Mouse (Mus musculus): ENCODE data around the gene Carmil2.

The Carmil2 gene

DNA sequence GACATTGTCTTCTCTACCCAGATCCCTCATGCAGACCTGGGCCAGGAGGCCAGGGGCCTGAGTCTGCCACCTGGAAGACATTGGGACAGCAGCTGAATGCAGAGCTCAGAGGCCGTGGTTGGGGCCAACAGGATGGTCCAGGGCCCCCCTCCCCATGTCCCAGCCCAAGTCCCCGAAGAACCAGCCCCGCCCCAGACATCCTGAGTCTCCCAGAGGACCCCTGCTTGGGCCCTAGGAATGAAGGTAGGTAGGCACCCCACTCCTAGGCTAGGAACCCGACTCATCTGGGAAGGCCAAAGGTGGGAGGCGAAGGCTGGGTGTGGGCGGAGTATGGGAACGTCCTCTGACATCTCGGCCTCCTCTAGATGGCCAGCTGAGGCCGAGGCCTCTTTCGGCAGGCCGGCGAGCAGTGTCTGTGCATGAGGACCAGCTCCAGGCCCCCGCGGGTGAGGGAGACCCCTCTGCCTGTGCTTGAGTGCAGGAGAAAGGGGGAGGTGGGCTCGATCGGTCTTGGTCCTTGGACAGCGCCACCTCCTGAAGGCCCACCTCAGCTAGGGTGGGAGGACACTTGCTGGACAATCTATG is 11.2 kb downstream of the Carmil2 start:
- DNase-seq = no peak

DNA sequence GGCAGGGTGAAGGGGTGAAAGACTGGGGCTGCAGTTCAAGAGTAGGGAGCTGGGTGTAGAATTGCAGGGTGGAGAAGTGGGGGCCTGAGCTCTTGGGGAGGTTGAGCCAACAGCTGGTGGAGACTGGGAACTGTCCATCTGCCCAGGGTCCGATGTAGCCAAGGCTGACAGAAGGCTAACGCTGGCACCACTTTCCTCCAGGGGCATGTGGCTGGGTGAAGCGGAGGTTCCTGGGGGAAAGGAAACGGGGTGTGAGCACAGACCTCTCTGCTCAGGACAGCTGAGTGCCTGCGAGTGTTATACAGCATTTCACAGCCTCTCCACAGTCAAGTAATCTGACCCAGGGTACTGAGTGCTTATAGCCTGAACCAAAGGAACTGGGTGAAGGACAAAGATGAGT is 12.7 kb downstream of the Carmil2 start:
- no peak for DNase-seq

DNA sequence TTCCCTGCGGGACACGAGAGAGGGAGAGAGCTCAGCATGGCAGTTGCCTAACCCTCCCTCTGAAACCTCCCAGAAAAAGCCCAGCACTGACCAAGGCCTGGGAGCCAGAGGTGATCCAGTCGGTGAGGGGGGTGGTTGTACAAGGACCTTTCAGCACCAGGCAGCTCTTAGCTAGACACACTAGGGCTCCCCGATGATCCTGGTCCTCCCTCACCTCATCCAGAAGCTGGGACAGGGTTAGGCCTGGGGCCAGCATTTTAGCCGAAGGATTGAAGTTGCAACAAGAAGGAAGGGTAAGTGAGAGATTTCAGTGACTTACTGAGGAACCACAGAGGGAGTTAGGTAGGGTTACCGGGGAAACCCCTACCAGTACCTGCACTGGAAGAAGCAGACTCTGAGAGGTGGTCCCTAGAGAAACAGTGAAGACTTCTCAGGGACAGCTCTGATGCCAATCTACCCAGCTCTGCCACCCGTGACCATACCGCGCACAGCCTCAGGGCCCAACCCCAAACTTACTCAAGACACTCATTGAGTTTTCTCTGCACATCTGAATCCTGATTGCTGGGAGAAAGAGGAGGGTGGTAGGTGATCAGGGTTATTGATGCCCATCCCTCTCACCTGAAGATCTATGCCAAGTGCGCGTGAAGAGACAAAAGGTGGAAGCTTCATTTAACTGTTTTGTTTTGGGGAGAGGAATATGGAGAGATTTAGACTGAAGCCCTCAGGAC is 13.6 kb downstream of the Carmil2 start:
- DNase-seq = no peak

DNA sequence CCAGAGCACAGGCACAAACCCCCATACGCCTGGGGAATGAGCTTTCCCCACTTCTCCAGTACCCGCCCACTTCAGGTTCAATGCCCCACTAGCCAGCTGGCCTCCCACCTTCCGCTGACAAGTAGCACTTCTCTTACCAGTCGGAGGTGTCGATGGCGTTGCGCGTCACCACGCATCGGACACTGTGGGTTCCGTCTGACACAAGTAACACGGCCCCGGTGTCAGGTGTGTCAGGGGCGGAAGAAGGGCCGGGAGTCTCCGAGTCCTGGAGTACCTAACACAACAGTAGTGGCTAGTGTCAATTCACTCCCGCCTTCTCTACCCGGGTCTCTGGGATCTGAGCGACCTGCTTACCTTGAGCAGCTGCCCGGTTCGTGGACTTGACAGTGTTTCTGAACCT is 14.5 kb downstream of the Carmil2 start:
- DNase-seq = peak; percentile 51

DNA sequence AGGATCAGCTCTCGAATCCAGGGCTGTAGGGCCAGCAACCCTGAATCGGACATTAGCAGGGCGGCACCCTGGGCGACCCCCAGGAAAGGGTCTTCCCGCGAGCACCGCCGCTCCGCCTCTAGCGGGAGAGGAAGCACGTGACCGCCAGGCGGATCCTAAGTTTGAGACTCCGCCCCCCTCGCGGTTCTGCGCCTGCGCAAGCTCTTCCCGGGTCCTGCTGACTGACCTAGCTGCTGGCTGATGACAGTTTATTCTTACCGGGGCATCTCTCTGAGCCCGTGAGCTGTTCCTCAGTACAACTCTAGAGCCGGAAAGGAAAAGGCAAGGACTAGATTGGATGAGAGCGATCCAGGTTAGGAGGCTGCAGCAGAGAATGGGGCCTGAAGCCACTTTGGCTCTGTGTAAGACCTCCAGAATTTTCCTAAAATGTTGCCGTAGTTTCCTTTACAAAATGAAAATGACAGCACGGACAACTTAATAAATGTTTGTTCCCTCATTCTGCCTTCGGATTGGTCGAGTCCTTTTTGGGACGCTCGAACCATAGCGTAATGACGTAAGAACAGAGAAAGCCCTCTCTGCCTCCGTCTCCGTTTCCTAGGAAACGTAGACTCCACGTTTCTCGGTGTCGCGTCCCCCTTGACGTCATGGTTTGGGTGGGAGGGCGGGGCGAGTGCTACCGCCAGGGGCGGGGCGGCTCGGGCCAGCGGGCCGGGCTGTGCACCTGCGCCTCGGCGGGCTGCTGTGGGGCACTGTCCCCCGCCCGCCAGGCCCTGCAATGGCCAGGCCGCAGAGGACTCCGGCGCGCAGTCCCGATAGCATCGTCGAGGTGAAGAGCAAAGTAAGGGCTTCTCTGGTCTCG is 15.1 kb downstream of the Carmil2 start, which contains the start of the genes Acd and Pard6a:
TSS of gene Acd (minus strand) at position 137 of the 859 bp plus-strand sequence.
TSS of gene Pard6a (plus strand) at position 183 of the 859 bp plus-strand sequence.
- peak; percentile 95 for DNase-seq

DNA sequence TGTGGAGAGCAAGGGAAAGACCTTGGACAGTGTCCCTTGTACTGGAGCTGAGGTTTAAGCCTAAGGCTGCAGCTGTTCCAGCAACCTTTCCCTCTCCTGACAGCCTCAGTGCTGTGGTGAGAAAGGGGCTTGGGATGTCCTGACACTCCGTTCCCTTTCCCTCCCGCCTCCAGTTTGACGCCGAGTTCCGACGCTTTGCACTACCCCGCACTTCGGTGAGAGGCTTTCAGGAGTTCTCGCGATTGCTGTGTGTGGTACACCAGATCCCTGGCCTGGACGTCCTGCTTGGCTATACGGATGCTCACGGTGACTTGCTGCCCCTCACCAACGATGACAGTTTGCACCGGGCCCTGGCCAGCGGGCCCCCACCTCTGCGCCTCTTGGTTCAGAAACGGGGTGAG is 15.9 kb downstream of the Carmil2 start:
- DNase-seq = no peak

DNA sequence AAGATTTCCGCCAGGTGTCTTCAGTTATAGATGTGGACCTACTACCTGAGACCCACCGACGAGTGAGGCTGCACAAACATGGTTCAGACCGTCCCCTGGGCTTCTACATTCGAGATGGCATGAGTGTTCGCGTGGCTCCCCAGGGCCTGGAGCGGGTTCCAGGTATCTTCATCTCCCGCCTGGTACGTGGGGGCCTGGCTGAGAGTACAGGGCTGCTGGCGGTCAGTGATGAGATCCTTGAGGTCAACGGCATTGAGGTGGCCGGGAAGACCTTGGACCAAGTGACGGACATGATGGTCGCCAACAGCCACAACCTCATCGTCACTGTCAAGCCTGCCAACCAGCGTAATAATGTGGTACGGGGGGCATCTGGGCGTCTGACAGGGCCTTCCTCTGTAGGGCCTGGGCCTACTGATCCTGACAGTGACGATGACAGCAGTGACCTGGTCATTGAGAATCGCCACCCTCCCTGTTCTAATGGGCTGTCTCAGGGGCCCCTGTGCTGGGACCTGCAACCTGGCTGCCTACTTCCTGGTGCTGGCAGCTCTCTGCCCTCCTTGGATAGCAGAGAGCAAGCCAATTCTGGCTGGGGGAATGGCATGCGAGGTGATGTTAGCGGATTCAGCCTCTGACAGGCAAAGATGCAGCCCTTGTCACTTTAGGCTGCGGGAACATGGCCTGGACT is 16.8 kb downstream of the Carmil2 start:
- DNase-seq = no peak

DNA sequence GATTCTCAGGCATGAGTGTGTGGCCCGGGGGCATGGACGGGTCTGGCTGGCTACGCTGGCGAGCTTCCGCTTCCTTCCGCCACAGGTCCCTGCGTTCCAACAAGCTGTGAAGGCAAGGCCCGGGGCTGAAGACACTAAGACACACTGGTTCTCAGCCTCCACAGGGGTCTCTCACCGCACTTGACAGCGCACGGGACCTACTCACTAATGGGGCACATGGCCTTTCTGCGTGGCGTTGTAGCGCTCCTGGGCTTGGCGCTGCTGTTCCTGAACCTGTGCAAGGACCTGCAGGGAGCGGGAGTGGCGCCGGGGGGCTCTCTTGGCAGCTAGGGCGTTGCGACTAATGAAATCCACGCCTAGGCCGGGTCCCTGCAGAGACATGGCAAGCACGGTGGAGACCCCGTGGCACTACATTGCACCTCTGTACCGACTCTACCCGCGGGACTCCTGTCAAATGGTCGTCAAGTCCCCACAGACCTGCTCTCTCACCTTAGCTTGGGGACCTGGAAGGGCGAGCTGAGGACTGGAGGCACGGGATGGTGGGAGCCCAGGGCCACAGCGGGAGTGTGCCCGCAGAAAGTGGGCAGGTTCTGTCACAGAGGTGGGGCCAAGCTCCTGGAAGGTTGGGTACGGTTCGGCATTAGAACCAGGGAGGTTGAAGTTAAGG is 18.2 kb downstream of the Carmil2 start:
- no peak for DNase-seq

DNA sequence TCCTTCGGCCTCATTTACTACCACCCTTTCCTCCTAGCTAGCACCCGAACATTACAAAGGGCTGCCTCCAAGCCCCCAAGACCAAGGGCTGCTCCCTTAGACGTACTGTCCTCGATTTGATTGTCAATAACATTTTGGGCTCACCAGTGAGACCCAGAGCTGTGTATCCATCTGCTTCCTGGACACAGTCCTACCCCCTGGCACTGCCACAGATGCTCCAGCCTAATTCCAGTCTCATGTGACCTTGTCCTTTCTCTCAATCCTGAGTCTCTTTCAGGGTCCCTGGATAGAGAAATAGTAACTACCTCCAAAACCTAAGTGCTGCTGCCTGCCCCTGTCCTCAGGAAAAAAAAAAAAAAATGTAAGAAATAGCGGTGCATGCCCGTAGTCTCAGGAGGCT is 18.9 kb downstream of the Carmil2 start:
- DNase-seq = no peak

DNA sequence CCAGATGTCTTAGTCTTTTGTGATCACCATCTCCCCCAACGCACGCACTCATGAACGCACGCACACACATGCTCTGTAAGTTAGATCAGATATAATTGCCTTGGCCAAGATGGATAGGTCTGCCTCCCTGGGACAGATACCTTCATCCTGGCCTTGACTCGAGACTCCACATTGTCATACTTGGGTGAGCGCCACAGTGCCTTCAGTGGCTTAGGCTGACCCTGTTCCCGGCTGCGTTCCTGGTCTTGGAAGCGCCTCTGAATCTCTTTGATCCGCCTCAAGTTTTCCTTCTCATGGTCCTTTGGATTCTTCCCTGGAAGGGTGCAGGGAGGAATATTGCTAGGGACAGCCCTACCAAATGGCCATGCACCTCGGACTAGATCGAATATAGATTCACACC is 20.4 kb downstream of the Carmil2 start:
- no peak for DNase-seq

DNA sequence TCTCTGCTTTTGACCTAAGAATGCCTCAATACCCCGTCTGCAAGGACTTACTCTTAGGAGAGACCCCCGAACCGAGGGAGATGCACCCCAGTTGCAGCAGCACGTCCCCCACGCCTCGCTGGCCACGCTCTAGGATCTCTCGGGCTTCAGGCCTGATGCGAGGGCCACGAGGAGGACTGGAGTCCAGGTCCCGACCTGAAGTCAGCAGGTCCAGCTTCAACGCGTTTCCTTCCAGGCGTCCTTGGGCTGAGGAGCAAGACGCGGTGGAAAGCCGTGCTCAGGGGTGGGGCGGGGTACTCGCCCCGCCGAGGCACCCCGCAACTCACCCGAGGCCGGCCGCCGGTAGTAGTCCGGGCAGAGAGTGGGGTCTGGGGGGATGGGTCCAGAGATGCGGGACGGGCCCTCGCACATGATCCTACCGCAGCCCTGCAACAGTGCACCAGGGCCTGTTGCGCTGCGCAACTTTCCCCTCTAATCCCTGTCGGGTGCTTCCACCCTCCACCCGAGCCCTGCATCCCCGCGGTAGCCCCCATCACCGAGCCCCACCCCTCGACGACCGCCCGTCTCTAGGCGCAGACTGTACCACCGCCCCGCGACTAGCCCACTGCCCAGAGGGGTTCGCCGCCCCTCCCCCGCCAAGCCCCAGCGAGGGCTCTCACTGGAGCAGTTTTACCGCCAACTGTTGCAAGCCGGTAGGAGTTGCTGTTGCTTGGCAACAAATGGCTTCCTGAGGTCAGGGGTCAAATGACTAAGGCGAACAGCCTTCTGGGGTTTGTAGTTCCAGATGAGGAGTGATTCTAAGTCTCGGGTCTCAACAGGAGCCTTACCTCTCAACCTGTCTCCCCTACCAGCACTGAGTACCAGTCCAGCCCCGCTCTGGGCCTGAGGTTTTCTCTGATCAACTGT is 21.7 kb downstream of the Carmil2 start, which contains the start of the genes 4933405L10Rik and Enkd1:
TSS of gene 4933405L10Rik (plus strand) at position 158 of the 906 bp plus-strand sequence.
TSS of gene Enkd1 (minus strand) at position 713 of the 906 bp plus-strand sequence.
- peak; percentile 81 for DNase-seq

DNA sequence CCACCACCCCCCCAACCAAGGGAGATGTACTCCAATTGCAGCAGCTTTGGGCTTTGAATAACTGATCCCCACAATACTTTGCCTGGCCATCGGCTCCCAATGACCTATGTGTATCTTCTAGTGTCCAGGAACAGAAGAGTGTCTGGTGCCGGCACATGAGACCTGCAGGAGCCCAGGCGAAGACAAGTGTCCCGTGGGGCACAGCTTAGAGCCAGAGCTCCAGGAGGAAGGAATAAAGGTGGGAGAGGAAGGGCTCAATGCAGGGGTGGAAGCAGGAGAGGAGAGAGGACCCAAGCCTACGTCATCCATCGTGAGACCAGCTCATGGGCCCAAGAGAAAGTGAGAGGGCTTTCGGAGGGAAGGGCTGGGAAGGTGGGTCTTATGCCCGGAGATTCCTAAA is 22.6 kb downstream of the Carmil2 start:
- DNase-seq = no peak

DNA sequence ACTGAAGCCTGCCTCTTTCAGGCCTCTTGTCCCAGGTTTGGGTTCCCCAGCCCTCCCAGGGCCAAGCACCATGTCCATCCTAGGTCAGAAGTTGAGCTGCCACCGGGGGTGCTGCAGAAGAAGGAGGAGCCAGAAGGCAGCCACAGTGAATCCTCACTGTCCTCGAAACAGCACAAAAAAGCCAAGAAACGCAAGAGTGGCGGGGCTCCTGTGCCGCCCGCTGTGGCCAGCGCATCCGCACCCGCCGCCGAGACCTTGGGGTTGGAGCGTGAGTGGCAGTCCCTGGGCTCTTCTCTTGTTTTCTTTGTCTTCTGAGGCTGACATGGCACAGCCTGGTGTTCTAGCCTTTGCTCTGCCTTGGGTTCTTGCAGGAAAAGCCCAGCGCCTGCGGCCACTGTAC is 23.2 kb downstream of the Carmil2 start:
- no peak for DNase-seq

DNA sequence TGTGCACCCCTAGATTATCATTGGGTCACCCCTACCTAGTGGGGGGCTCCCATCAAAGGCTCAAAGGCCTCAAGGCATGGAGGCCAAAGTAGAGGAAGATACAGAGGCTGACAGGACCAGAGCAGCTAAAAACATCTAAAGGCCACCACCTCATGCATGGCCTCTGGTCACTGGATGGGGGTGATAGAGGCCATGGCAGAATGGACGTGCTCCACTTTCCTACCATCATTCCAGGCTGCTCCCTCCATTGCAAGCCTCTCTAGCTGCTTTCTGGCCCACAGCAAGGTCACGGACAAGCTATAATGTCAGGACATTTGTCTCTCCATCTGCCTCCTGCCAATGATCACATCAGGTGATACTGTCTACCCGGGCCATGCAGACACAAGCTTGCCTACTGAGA is 26.2 kb downstream of the Carmil2 start:
- DNase-seq = no peak

DNA sequence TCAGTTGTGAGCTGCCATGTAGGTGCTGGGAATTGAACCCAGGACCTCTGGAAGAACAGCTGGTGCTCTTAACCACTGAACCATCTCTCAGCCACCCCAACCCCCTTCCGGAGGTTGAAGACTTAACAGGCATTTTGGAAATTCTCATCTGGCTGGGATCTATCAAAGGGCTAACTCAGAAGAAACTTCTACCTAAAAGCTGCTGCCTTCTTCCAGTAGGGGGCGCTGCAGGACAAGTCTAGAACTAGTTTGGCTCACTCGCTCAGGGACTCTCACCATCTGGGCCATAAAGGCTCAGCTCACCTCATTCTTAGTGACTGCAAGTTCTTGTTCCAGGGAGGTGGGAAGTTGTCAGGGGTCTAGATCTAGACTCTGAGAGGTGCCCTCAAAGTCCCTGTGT is 28.1 kb downstream of the Carmil2 start:
- DNase-seq = peak; percentile 89

DNA sequence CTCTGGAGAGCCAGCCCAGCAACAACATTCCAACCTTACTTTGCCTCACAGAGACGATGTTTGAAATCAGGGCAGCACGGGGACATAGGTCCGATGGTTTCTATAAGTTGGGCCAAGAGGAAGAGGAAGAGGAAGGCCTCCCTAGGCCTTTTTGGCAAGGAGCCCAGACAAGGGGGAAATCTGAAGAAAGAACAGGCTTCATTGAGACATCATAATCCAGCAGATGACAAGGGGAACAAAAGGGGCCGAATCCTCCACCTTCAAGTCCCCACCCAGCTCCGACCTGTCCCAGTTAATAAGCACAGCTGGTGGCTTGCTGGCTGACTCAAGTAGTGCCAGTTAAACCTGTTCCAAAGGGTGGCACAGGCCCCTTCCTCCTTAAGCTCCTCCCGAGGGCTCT is 29.0 kb downstream of the Carmil2 start:
- DNase-seq = no peak

DNA sequence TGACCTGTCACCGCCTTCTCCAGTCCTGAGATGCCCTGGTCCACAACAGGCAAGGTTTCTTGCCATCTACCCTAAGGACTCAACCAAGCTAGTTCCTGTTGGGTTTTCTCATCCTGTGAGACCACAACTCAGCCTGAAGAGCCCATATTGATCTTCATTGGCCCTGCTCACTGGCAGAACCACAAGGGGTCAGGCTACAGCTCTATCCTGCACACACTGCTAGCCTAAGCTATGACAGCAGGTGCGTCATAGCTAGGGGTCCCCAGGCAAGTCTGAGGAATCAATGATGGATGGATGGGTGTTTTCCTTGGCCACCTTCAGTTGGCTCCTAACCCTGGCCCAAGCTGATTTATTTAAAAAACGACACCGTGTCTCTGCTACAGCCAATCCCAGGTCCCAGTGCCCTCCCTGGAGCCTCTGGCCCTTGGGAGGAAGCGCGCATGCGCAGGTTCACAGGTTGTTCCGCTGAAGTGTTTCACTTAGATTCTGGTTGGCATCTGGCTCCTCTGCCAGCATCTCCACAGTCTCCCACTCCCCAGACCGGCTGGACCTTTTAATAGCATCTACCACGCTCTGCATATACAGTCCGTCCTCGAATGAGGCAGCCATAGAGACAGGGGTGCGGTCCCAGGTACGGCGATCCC is 30.4 kb downstream of the Carmil2 start:
- no peak for DNase-seq

DNA sequence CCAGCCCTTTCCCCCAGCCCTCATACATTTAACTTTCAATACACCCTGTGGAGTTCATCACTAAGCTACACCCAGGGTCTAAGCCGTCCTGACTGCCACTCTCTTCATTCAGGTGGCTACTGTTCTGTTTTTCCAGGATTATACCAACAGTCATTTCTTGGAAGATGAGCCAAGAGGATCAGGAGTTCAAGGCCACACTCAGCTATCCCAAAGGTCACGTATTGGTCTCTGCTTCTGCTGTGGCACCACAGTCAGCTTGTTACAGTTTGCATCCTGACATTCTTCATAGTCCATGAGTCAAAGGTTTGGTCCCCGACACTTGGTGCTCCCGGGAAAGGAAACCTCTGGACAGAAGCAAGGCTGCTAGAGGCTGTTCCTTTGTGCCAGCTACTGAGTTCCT is 33.6 kb downstream of the Carmil2 start:
- no peak for DNase-seq

DNA sequence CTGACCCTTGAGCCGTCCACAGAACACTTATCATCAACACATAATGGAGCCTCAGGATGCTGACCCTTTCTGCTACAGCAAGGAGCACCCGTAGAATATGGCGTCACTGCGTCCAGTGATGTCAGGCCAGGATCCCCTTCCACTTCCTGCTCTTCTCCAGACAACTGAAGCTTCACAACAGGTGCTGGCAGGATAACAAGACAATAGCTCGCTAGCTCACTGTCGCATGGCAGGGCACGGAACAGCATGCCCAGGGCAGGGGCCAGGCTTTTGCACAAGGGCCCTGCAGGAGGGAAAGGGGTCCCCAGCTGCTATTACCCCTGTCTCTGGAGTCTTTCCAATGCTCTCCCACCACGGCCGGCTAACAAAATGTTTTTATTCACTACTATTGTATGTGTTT is 36.8 kb downstream of the Carmil2 start:
- no peak for DNase-seq

DNA sequence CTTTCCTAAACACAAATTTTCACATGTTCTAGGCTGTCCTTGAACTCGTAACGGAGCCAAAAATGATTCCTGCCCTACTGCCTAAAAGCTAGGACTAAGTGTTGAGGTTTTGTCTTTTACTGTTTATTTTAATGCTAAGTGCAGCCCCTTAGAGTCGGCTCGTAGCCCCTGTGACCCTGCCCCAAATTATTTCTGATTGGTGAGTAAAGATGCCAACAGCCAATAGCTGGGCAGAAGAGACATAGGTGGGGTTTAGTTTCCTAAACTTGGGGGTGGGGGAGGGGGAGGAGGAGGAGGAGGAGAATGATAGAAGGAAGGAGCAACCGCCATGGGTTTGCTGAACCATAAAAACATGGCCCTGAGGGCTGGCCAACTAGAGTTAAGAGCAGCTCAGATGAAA is 39.7 kb downstream of the Carmil2 start:
- DNase-seq = no peak
